Mouse (Mus musculus) lung, adult 2 months (tissue): Measurements from ENCODE around the gene Acmsd.

Source experiments
- CTCF ChIP-seq: fragments of 200-500 bp; IDR thresholded peaks from 2 replicates; pipeline ENCODE4 v1.5.1; 2011; ENCODE audit warnings: mild to moderate bottlenecking, low read length, control low read depth; ENCODE audit not compliant: insufficient read depth
- POLR2A ChIP-seq: fragments of 200-500 bp; IDR thresholded peaks from 2 replicates; pipeline ENCODE4 v1.6.1; 2011; ENCODE audit warnings: low read depth, mild to moderate bottlenecking, control low read depth, low read length, borderline replicate concordance; ENCODE audit errors: extremely low read depth

- TF ChIP-seq CTCF (no peak), POLR2A (no peak)
Observed at GRCm38 (mm10) chr1:127812929-127813328, 83.7 kb downstream of the Acmsd start.
